Mouse (Mus musculus) left cerebral cortex, adult 18-20 months (tissue): ENCODE data around the gene Atoh7. TPM values are rescaled to one million over a fixed set of nuclear protein-coding genes. Genes with fewer than 3 reads are reported as not detected.

Source experiments
- DNase-seq, 2 experiments: peaks; one replicate each; pipeline ENCODE4 v3.0.0; 2021 to 2022; ENCODE audit warnings: low spot score in 2 of 2, mixed read lengths in 1 of 2
- total RNA-seq, 2 experiments: library from RNA; stranded (reverse); gene quantifications; 2 replicates each; pipeline ENCODE4 v1.2.3; 2021

The Atoh7 gene
- total RNA-seq, 2 experiments from 2014 or later = 2.2 to 3.8 TPM

DNA sequence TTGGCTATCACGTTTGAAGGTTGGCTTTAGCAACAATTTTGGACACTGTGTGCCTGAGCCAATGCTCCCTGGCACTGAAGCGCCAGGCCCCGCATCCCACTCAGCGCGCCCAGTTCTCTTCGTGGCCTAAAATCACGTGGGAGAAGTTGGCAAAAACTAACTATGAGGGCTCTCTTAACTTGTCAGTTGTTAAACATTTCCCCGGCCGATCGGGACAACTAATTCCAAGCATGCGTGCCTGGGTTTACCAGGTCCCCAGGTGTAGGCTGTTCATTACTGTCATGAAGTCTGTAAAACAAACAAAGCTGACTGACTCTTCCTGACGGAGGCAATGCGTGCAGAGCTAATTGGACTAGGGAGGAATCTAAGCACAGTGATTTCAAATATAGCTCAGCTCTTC, 43.2 kb downstream of the Atoh7 start:
- no peak for DNase-seq

Other genes with a start within 250 kb of the Atoh7 start
- gene Tet1, start 190.7 kb upstream of the Atoh7 start, total RNA-seq = 10 to 100 TPM; 12.1 to 12.6 TPM
- 10 to 100 TPM; 38.5 to 41.5 TPM for gene Slc25a16, start 179.0 kb upstream of the Atoh7 start, total RNA-seq
- 1 to 10 TPM in 1 of 2 experiments, under 1 TPM in 1; 0.98 to 1.2 TPM for gene Dna2, start 152.6 kb upstream of the Atoh7 start, total RNA-seq
- gene Rufy2, start 119.4 kb upstream of the Atoh7 start, total RNA-seq = 10 to 100 TPM; 75.6 to 91.0 TPM
- gene Hnrnph3, start 75.4 kb upstream of the Atoh7 start, total RNA-seq = 10 to 100 TPM; 50.2 to 50.8 TPM
- gene Pbld2, start 75.3 kb upstream of the Atoh7 start, total RNA-seq = 1 to 10 TPM; 2.6 to 3.6 TPM
- under 1 TPM; 0.30 to 0.45 TPM for gene Pbld1, start 39.5 kb upstream of the Atoh7 start, total RNA-seq
- gene Mypn, start 104.3 kb downstream of the Atoh7 start, total RNA-seq = 1 to 10 TPM; 3.0 to 4.3 TPM
- gene Herc4, start 144.2 kb downstream of the Atoh7 start, total RNA-seq = 10 to 100 TPM; 52.9 to 53.9 TPM